Mouse (Mus musculus) forebrain, embryonic 14.5 days (tissue): Measurements from ENCODE around the gene Mecom. TPM values are rescaled to one million over a fixed set of nuclear protein-coding genes. Genes with fewer than 3 reads are reported as not detected.

Source experiments
- ATAC-seq: fragments of 200-750 bp; cut with Nextera tagmentation; 2 replicates; pipeline ENCODE4 v1.8.0; 2017; ENCODE audit warnings: mild to moderate bottlenecking, moderate library complexity
- DNase-seq: peaks from one replicate; pipeline ENCODE4 v3.0.0-alpha.2; 2015; ENCODE audit warnings: low spot score
- H3K27ac ChIP-seq: fragments of 300-500 bp; sonication (generic); 2 replicates; pipeline ENCODE4 v1.5.1; 2014; ENCODE audit warnings: low read depth, mild to moderate bottlenecking, control low read depth, low read length, moderate library complexity
- H3K27me3 ChIP-seq: fragments of 300-500 bp; sonication (generic); replicated peaks from 2 replicates; pipeline ENCODE4 v1.6.1; 2014; ENCODE audit warnings: low read length, control low read depth, mixed read lengths; ENCODE audit not compliant: control insufficient read depth, insufficient read depth
- H3K36me3 ChIP-seq: fragments of 300-500 bp; sonication (generic); 2 replicates; pipeline ENCODE4 v1.6.1; 2014; ENCODE audit warnings: low read length, control low read depth; ENCODE audit not compliant: control insufficient read depth, insufficient read depth
- H3K4me1 ChIP-seq: fragments of 300-500 bp; sonication (generic); 2 replicates; pipeline ENCODE4 v1.6.1; 2014; ENCODE audit warnings: antibody characterized with exemption, low read length, control low read depth; ENCODE audit not compliant: control insufficient read depth, insufficient read depth
- H3K4me2 ChIP-seq: fragments of 300-500 bp; sonication (generic); 2 replicates; pipeline ENCODE4 v1.6.1; 2014; ENCODE audit warnings: mild to moderate bottlenecking, control low read depth, low read length
- H3K4me3 ChIP-seq: fragments of 300-500 bp; sonication (generic); 2 replicates; pipeline ENCODE4 v1.5.1; 2014; ENCODE audit warnings: low read depth, low read length, control low read depth
- H3K9ac ChIP-seq: fragments of 300-500 bp; sonication (generic); 2 replicates; pipeline ENCODE4 v1.6.1; 2014; ENCODE audit warnings: mild to moderate bottlenecking, low read length, control low read depth, moderate library complexity
- H3K9me3 ChIP-seq: fragments of 300-500 bp; sonication (generic); replicated peaks from 2 replicates; pipeline ENCODE4 v1.6.1; 2016; ENCODE audit warnings: low read length, control low read depth, mixed read lengths; ENCODE audit not compliant: control insufficient read depth
- WGBS: fragments of 180-500 bp; shearing (Covaris S2); extraction: QIAGEN DNeasy Blood & Tissue Kit; methylation state at CpG from one replicate; pipeline ENCODE4 v1.1.7; 2014; 5-methylcytosine and 5-hydroxymethylcytosine counted together
- polyA plus RNA-seq: library from polyadenylated mRNA; unstranded; fragments of >200 nt; fragmentation: Nextera tagmentation; extraction: Ambion mirVana; gene quantifications from 2 replicates; pipeline ENCODE4 v1.2.1, GENCODE M21; 2014

Gene Mecom
- polyA plus RNA-seq, 1 experiment from 2014 or later: 3.2 TPM

- H3K4me3 ChIP-seq: no peak overlapping the region
- H3K9ac ChIP-seq: no peak overlapping the region
- H3K9me3 ChIP-seq: no peaks in the 10 kb centered on the region
- H3K36me3 ChIP-seq: no peaks in the 10 kb centered on the region
- H3K4me2 ChIP-seq: no peak overlapping the region
- ATAC-seq (no peak), DNase-seq (no peak)
- peaks cover 24% of the 10 kb centered on the region for H3K27me3 ChIP-seq
- H3K4me1 ChIP-seq: peaks cover 7% of the 10 kb centered on the region; the same call in 1 of the 2 replicates
- WGBS: 72% methylated on average over 7 of the region's 7 CpGs
- no peak overlapping the region for H3K27ac ChIP-seq
Observed at GRCm38 (mm10) chr3:30157128-30157670, 390.6 kb downstream of the Mecom start.

- H3K9me3 ChIP-seq: no peaks in the 10 kb centered on the region
- H3K4me1 ChIP-seq: peaks cover 7% of the 10 kb centered on the region; the same call in 1 of the 2 replicates
- H3K36me3 ChIP-seq: no peaks in the 10 kb centered on the region
- H3K4me2 ChIP-seq: no peak overlapping the region
- H3K9ac ChIP-seq: no peak overlapping the region
- H3K27ac ChIP-seq: no peak overlapping the region
- ATAC-seq (peak; percentile 44), DNase-seq (no peak)
- peaks cover 36% of the 10 kb centered on the region for H3K27me3 ChIP-seq
- no peak overlapping the region for H3K4me3 ChIP-seq
- 67% methylated on average over 7 of the region's 7 CpGs for WGBS
Observed at GRCm38 (mm10) chr3:30154390-30154789, 393.4 kb downstream of the Mecom start.

GRCm38 (mm10) chr3:30153923-30154331, 393.9 kb downstream of the Mecom start:
- Histone ChIP-seq H3K4me1 (peaks cover 7% of the 10 kb centered on the region; the same call in 1 of the 2 replicates), H3K27me3 (peaks cover 37% of the 10 kb centered on the region), H3K27ac (no peak overlapping the region), H3K4me3 (no peak overlapping the region), H3K9me3 (no peaks in the 10 kb centered on the region), H3K4me2 (no peak overlapping the region), H3K36me3 (no peaks in the 10 kb centered on the region), H3K9ac (no peak overlapping the region)
- ATAC-seq (peak; percentile 83), DNase-seq (peak; percentile 79)
- 8% methylated on average over 3 of the region's 3 CpGs for WGBS

- ATAC-seq: no peak
- Histone ChIP-seq H3K4me1 (peaks cover 7% of the 10 kb centered on the region; the same call in 1 of the 2 replicates), H3K27me3 (peaks cover 45% of the 10 kb centered on the region), H3K4me3 (no peak overlapping the region), H3K9ac (no peak overlapping the region), H3K4me2 (no peak overlapping the region), H3K27ac (no peak overlapping the region), H3K36me3 (no peaks in the 10 kb centered on the region), H3K9me3 (no peaks in the 10 kb centered on the region)
- WGBS: 96% methylated on average over 4 of the region's 4 CpGs
- no peak for DNase-seq
Observed at GRCm38 (mm10) chr3:30150071-30150470, 397.7 kb downstream of the Mecom start.

GRCm38 (mm10) chr3:30148378-30149079, 399.3 kb downstream of the Mecom start:
- no peak for DNase-seq
- ATAC-seq: no peak
- 92% methylated on average over 8 of the region's 8 CpGs for WGBS
- H3K36me3 ChIP-seq: no peaks in the 10 kb centered on the region
- H3K9me3 ChIP-seq: no peaks in the 10 kb centered on the region
- H3K4me1 ChIP-seq: 0 out of 2 replicates have a peak, but pooled peaks cover 4% of the 10 kb centered on the region
- peaks cover 43% of the 10 kb centered on the region for H3K27me3 ChIP-seq
- H3K27ac ChIP-seq: no peak overlapping the region
- H3K4me2 ChIP-seq: no peak overlapping the region
- no peak overlapping the region for H3K9ac ChIP-seq
- no peak overlapping the region for H3K4me3 ChIP-seq

- H3K9me3 ChIP-seq: no peaks in the 10 kb centered on the region
- 29% methylated on average over 5 of the region's 5 CpGs for WGBS
- H3K9ac ChIP-seq: no peak overlapping the region
- peaks cover 29% of the 10 kb centered on the region for H3K27me3 ChIP-seq
- DNase-seq (peak; percentile 15), ATAC-seq (no peak)
- 0 out of 2 replicates have a peak, but pooled peaks cover 2% of the 10 kb centered on the region for H3K4me1 ChIP-seq
- H3K27ac ChIP-seq: no peak overlapping the region
- H3K4me2 ChIP-seq: no peak overlapping the region
- H3K36me3 ChIP-seq: no peaks in the 10 kb centered on the region
- H3K4me3 ChIP-seq: no peak overlapping the region
Observed at GRCm38 (mm10) chr3:30145051-30145450, 402.8 kb downstream of the Mecom start.

GRCm38 (mm10) chr3:30143961-30144411, 403.8 kb downstream of the Mecom start:
- ATAC-seq (0 out of 2 replicates have a peak, but pooled peaks have one; percentile 26), DNase-seq (no peak)
- WGBS: 26% methylated on average over 11 of the region's 11 CpGs
- Histone ChIP-seq H3K4me1 (0 out of 2 replicates have a peak, but pooled peaks cover 2% of the 10 kb centered on the region), H3K4me2 (no peak overlapping the region), H3K9me3 (no peaks in the 10 kb centered on the region), H3K4me3 (no peak overlapping the region), H3K27ac (no peak overlapping the region), H3K9ac (no peak overlapping the region), H3K27me3 (peaks cover 23% of the 10 kb centered on the region; the same call in 1 of the 2 replicates), H3K36me3 (no peaks in the 10 kb centered on the region)

GRCm38 (mm10) chr3:30143440-30143839, 404.4 kb downstream of the Mecom start:
- WGBS: 78% methylated on average over 2 of the region's 2 CpGs
- H3K9me3 ChIP-seq: no peaks in the 10 kb centered on the region
- no peak overlapping the region for H3K4me3 ChIP-seq
- H3K27me3 ChIP-seq: peaks cover 20% of the 10 kb centered on the region; the same call in 1 of the 2 replicates
- DNase-seq (no peak), ATAC-seq (no peak)
- H3K9ac ChIP-seq: no peak overlapping the region
- no peak overlapping the region for H3K4me2 ChIP-seq
- no peak overlapping the region for H3K27ac ChIP-seq
- H3K36me3 ChIP-seq: no peaks in the 10 kb centered on the region
- 0 out of 2 replicates have a peak, but pooled peaks cover 2% of the 10 kb centered on the region for H3K4me1 ChIP-seq

- ATAC-seq: no peak
Observed at GRCm38 (mm10) chr3:30140349-30140748, 407.5 kb downstream of the Mecom start.

More at GRCm38 (mm10) chr3:30140349-30140748, 407.5 kb downstream of the Mecom start:
- 0 out of 2 replicates have a peak, but pooled peaks cover 3% of the 10 kb centered on the region for H3K27me3 ChIP-seq
- DNase-seq: no peak
- H3K9me3 ChIP-seq: no peaks in the 10 kb centered on the region
- H3K9ac ChIP-seq: no peak overlapping the region
- H3K4me2 ChIP-seq: no peak overlapping the region
- H3K4me3 ChIP-seq: no peak overlapping the region
- H3K36me3 ChIP-seq: no peaks in the 10 kb centered on the region
- no peak overlapping the region for H3K27ac ChIP-seq
- H3K4me1 ChIP-seq: 0 out of 2 replicates have a peak, but pooled peaks cover 2% of the 10 kb centered on the region
- 94% methylated on average over 5 of the region's 5 CpGs for WGBS
